Mouse (Mus musculus) limb, embryonic 12.5 days (tissue): ENCODE results near the gene Tjp1. TPM values are rescaled to one million over a fixed set of nuclear protein-coding genes. Genes with fewer than 3 reads are reported as not detected.
A peak's percentile ranks its signal among the peaks of the same experiment; 100 is the strongest.

Experiments
- ATAC-seq: fragments of 200-750 bp; cut with Nextera tagmentation; 2 replicates; pipeline ENCODE4 v1.8.0; 2017; ENCODE audit warnings: low read depth, moderate TSS enrichment; ENCODE audit not compliant: insufficient number of reproducible peaks, insufficient read depth, low FRiP score, low TSS enrichment
- H3K27ac ChIP-seq: fragments of 300-500 bp; sonication (generic); 2 replicates; pipeline ENCODE4 v1.5.1; 2016; ENCODE audit warnings: mild to moderate bottlenecking, moderate library complexity
- H3K27me3 ChIP-seq: fragments of 300-500 bp; sonication (generic); 2 replicates; pipeline ENCODE4 v1.6.1; 2016; ENCODE audit warnings: mild to moderate bottlenecking, moderate library complexity
- H3K36me3 ChIP-seq: fragments of 300-500 bp; sonication (generic); 2 replicates; pipeline ENCODE4 v1.6.1; 2016; ENCODE audit warnings: mild to moderate bottlenecking, moderate library complexity
- H3K4me1 ChIP-seq: fragments of 300-500 bp; sonication (generic); replicated peaks from 2 replicates; pipeline ENCODE4 v1.6.1; 2016
- H3K4me2 ChIP-seq: fragments of 300-500 bp; sonication (generic); 2 replicates; pipeline ENCODE4 v1.6.1; 2016; ENCODE audit warnings: mild to moderate bottlenecking, moderate library complexity
- H3K4me3 ChIP-seq: fragments of 300-500 bp; sonication (generic); replicated peaks from 2 replicates; pipeline ENCODE4 v1.5.1; 2016; ENCODE audit warnings: mild to moderate bottlenecking
- H3K9ac ChIP-seq: fragments of 300-500 bp; sonication (generic); replicated peaks from 2 replicates; pipeline ENCODE4 v1.6.1; 2016; ENCODE audit warnings: mild to moderate bottlenecking, moderate library complexity
- H3K9me3 ChIP-seq: fragments of 300-500 bp; sonication (generic); 2 replicates; pipeline ENCODE4 v1.6.1; 2016; ENCODE audit warnings: mild to moderate bottlenecking, moderate library complexity
- WGBS: fragments of 180-500 bp; shearing (Covaris S2); methylation state at CpG from one replicate; pipeline ENCODE4 v1.1.7; 2016; 5-methylcytosine and 5-hydroxymethylcytosine counted together
- polyA plus RNA-seq: library from polyadenylated mRNA; unstranded; fragments of >200 nt; fragmentation: Nextera tagmentation; extraction: Ambion mirVana; gene quantifications from 2 replicates; pipeline ENCODE4 v1.2.1, GENCODE M21; 2016

Gene Tjp1
- polyA plus RNA-seq, 1 experiment from 2014 or later, result 25.6 TPM

DNA sequence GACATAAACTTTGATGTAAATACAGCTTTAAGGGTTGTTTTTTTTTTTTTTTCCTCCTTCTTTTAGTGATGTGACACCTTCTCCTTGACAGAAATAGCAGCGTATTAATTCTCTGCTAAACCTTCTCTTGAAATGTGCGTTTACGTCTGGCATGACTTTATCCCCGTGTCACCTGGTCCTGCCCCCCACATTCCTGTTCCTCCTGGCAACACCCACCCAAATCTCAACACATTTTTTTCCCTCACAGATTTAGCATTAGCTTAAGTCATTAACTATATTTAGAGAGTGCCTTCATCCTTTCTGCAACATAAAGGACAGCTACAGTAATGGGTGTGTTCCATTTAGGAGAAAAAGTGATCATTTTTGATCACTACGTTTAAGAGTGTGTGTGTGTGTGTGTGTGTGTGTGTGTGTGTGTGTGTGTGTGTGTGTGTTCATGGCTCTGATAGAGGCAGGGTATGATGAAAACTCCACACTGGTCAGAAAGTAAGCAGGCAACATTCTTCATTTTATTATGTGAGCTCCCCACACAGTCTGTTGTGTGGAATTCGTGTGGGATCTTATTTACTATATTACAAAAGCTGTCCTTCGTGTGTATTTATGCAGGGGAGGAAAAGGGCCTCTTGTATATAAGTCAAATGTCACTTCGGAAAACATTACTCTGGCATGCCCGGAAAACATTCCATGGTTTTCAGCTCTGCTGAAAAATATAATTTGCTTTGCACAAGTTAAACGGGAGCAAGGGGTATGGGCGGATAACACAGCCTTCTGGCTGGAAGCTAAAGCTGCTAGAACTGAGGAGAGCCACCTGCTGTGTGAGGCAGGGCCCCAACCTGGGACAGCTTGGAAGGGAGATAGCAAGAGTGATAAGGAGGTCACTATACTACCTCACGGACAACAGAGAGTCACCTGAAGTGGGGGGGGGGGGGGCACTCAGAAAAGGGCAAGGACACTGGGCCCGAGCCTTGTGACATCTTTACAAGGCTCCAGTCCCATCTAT, 113.3 kb downstream of the Tjp1 start:
- Histone ChIP-seq H3K4me1 (peaks cover 61% of the 10 kb centered on the region), H3K9me3 (no peaks in the 10 kb centered on the region), H3K4me2 (no peak overlapping the region), H3K27ac (no peak overlapping the region), H3K27me3 (no peaks in the 10 kb centered on the region), H3K4me3 (no peak overlapping the region), H3K9ac (no peak overlapping the region), H3K36me3 (no peaks in the 10 kb centered on the region)
- 46% methylated on average over 13 of the region's 13 CpGs for WGBS
- no peak for ATAC-seq

GRCm38 (mm10) chr7:65410668-65411067, 116.9 kb downstream of the Tjp1 start:
- Histone ChIP-seq H3K9ac (no peak overlapping the region), H3K4me3 (no peak overlapping the region), H3K27ac (no peak overlapping the region), H3K9me3 (no peaks in the 10 kb centered on the region), H3K4me1 (peaks cover 30% of the 10 kb centered on the region), H3K36me3 (no peaks in the 10 kb centered on the region), H3K4me2 (no peak overlapping the region), H3K27me3 (no peaks in the 10 kb centered on the region)
- 49% methylated on average over 6 of the region's 7 CpGs for WGBS
- 0 out of 2 replicates have a peak, but pooled peaks have one; percentile 37 for ATAC-seq

- ATAC-seq, result no peak
Measured at GRCm38 (mm10) chr7:65406427-65406826, 121.2 kb downstream of the Tjp1 start.

DNA sequence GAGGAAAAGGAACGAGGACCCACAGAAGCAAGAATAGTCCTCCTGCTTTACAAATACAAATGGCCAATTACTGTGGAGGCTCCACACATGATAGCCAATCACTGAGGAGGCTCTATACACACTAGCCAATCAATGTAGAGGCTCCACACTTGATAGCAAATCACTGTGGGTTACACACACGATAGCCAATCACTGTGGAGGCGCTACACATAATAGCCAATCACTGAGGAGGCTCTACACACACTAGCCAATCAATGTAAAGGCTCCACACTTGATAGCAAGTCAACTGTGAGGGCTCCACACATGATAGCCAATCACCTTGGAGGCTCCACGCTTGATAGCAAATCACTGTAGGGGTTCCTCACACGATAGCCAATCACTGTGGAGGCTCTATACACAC, 125.1 kb downstream of the Tjp1 start:
- no peaks in the 10 kb centered on the region for H3K9me3 ChIP-seq
- H3K4me3 ChIP-seq, result no peak overlapping the region
- no peaks in the 10 kb centered on the region for H3K27me3 ChIP-seq
- H3K36me3 ChIP-seq, result no peaks in the 10 kb centered on the region
- H3K4me2 ChIP-seq, result no peak overlapping the region
- H3K27ac ChIP-seq, result no peak overlapping the region
- no peaks in the 10 kb centered on the region for H3K4me1 ChIP-seq
- H3K9ac ChIP-seq, result no peak overlapping the region
- no peak for ATAC-seq
- WGBS, result 94% methylated on average over 5 of the region's 5 CpGs

More at GRCm38 (mm10) chr7:65406427-65406826, 121.2 kb downstream of the Tjp1 start:
- H3K27me3 ChIP-seq, result no peaks in the 10 kb centered on the region
- peaks cover 9% of the 10 kb centered on the region for H3K4me1 ChIP-seq
- H3K9ac ChIP-seq, result no peak overlapping the region
- no peaks in the 10 kb centered on the region for H3K36me3 ChIP-seq
- no peak overlapping the region for H3K27ac ChIP-seq
- H3K4me3 ChIP-seq, result no peak overlapping the region
- 75% methylated on average over 3 of the region's 3 CpGs for WGBS
- H3K4me2 ChIP-seq, result no peak overlapping the region
- no peaks in the 10 kb centered on the region for H3K9me3 ChIP-seq

- Histone ChIP-seq H3K4me2 (no peak overlapping the region), H3K9me3 (no peaks in the 10 kb centered on the region), H3K27ac (no peak overlapping the region), H3K9ac (no peak overlapping the region), H3K27me3 (no peaks in the 10 kb centered on the region), H3K36me3 (no peaks in the 10 kb centered on the region), H3K4me3 (no peak overlapping the region), H3K4me1 (no peaks in the 10 kb centered on the region)
- ATAC-seq, result no peak
Measured at GRCm38 (mm10) chr7:65401622-65402021, 126.0 kb downstream of the Tjp1 start.

DNA sequence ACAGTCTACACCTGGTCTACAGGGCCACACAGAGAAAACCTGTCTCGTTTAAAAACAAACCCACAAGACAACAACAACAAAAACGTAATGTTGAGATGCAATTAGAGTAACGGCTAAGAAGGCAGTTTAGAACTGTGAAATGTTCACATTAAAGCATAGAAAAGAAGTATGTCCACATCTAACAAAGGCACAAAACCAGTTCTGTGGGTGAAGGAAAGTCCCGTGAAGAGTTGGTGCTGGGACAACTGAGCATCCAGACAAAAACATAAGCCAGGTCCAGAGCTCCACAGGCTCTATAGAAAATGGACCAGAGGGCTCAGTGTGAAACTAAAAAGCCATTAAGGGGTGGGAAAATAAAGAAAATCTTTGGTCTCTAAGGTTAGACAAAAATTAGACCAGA, 131.7 kb downstream of the Tjp1 start:
- Histone ChIP-seq H3K4me1 (peaks cover 9% of the 10 kb centered on the region), H3K9ac (no peak overlapping the region), H3K4me3 (no peak overlapping the region), H3K27me3 (no peaks in the 10 kb centered on the region), H3K27ac (no peak overlapping the region), H3K36me3 (no peaks in the 10 kb centered on the region), H3K9me3 (no peaks in the 10 kb centered on the region), H3K4me2 (no peak overlapping the region)
- no peak for ATAC-seq
- WGBS, result 76% methylated on average over 4 of the region's 4 CpGs

GRCm38 (mm10) chr7:65395166-65395565, 132.4 kb downstream of the Tjp1 start:
- Histone ChIP-seq H3K9me3 (no peaks in the 10 kb centered on the region), H3K4me2 (no peak overlapping the region), H3K4me3 (no peak overlapping the region), H3K27ac (no peak overlapping the region), H3K4me1 (peaks cover 9% of the 10 kb centered on the region), H3K36me3 (no peaks in the 10 kb centered on the region), H3K27me3 (no peaks in the 10 kb centered on the region), H3K9ac (no peak overlapping the region)
- WGBS, result 85% methylated on average over 5 of the region's 5 CpGs
- no peak for ATAC-seq

- H3K9ac ChIP-seq, result no peak overlapping the region
- no peak overlapping the region for H3K27ac ChIP-seq
- no peak overlapping the region for H3K4me3 ChIP-seq
- peaks cover 9% of the 10 kb centered on the region for H3K4me1 ChIP-seq
- H3K9me3 ChIP-seq, result no peaks in the 10 kb centered on the region
- no peak overlapping the region for H3K4me2 ChIP-seq
- ATAC-seq, result no peak
- no peaks in the 10 kb centered on the region for H3K27me3 ChIP-seq
- no peaks in the 10 kb centered on the region for H3K36me3 ChIP-seq
- 23% methylated on average over 2 of the region's 2 CpGs for WGBS
Measured at GRCm38 (mm10) chr7:65394672-65395071, 132.9 kb downstream of the Tjp1 start.

DNA sequence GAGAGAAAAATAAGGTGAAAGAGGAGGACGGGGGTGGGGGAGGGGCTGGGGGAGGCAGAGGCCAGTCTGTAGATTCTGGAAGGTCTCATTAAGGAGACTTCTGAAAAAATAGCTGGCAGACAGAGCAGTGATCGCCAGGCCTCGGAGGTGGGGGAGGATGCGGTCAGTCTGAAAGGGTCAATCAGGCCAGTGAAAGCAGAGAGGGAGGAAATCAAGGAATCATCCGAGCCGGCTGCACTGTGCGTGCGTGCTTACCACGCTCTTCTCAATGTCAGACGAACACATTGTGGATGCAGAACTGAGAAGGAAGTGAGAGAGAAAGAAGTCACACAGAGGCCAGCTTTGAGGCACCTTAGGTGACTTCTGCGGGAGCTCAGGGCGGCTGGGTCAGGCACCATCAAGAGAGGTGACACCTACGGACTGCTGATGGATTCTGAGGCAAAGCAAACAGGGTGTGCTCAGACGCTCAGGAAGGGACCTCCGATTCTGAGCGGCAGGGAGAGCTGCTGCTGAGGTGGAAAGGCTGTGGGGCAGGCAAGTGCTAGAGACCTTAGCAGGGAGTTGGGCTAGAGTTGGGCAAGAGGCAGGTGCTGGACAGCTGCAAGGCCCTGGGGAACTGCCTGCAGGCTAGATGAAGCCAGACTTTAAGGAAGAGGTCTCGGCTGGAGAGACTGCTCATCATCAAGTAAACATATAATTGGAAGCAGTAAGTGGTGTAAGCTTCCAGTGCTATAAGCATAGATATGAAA, 133.7 kb downstream of the Tjp1 start:
- Histone ChIP-seq H3K36me3 (no peaks in the 10 kb centered on the region), H3K27me3 (no peaks in the 10 kb centered on the region), H3K27ac (no peak overlapping the region), H3K9me3 (no peaks in the 10 kb centered on the region), H3K4me1 (peaks cover 9% of the 10 kb centered on the region), H3K4me2 (peak overlapping the region; percentile 52), H3K9ac (peak overlapping the region; percentile 45; the same call in 1 of the 2 replicates), H3K4me3 (peak overlapping the region; percentile 15; the same call in 1 of the 2 replicates)
- 0 out of 2 replicates have a peak, but pooled peaks have one; percentile 20 for ATAC-seq
- WGBS, result 9% methylated on average over 17 of the region's 17 CpGs

DNA sequence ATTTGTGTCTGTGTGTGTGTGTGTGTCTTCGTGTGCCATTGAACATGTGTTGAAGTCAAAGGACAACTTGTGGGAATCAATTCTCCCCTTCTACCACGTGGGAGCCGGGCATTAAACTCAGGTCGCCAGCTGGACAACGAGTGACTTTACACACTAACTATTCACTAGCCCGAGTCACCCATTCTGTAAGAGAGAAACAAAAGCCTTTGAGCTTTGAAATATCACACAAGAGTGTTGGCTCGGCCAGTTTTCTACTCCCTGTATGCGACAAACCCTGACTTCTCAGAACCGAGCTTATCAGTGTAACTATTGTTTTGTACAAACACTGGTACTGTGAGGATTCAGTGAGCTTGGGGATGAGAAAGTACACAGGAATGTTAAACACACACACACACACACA, 134.6 kb downstream of the Tjp1 start:
- no peak for ATAC-seq
- no peak overlapping the region for H3K9ac ChIP-seq
- 74% methylated on average over 9 of the region's 9 CpGs for WGBS

DNA sequence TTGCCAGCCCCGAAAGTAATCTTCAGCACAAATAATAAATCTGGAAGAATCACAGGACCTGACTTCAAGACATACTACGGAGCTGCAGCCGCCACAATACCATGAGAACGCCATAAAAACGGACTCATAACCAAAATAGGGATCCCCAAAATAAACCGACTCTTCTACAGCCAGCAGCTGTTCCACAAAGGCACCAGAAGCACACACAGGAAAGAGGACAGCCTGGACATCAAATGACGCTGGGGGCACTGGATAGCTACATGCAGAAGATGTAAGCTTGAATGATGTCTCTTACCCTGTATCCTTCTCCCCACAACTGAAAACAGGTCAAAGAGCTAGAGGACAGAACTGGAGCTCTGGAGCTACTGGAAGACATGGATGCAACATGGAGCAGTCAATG, 138.0 kb downstream of the Tjp1 start:
- H3K4me3 ChIP-seq, result no peak overlapping the region
- H3K4me2 ChIP-seq, result no peak overlapping the region
- no peak for ATAC-seq
- H3K27ac ChIP-seq, result no peak overlapping the region
- no peak overlapping the region for H3K9ac ChIP-seq
- 87% methylated on average over 7 of the region's 7 CpGs for WGBS
- H3K36me3 ChIP-seq, result no peaks in the 10 kb centered on the region
- H3K27me3 ChIP-seq, result no peaks in the 10 kb centered on the region
- peaks cover 9% of the 10 kb centered on the region for H3K4me1 ChIP-seq
- no peaks in the 10 kb centered on the region for H3K9me3 ChIP-seq

More for the DNA sequence above, 134.6 kb downstream of the Tjp1 start:
- Histone ChIP-seq H3K9me3 (no peaks in the 10 kb centered on the region), H3K4me3 (no peak overlapping the region), H3K36me3 (no peaks in the 10 kb centered on the region), H3K27ac (no peak overlapping the region), H3K4me2 (no peak overlapping the region), H3K27me3 (no peaks in the 10 kb centered on the region), H3K4me1 (peaks cover 9% of the 10 kb centered on the region)
